Mouse (Mus musculus): ENCODE measurements around the gene Gm10642. TPM values are rescaled to one million over a fixed set of nuclear protein-coding genes. Genes with fewer than 3 reads are reported as not detected.
A peak's percentile ranks its signal among the peaks of the same experiment; 100 is the strongest.

The Gm10642 gene
- polyA plus RNA-seq, 1 experiment from 2014 or later = 2.6 TPM

DNA sequence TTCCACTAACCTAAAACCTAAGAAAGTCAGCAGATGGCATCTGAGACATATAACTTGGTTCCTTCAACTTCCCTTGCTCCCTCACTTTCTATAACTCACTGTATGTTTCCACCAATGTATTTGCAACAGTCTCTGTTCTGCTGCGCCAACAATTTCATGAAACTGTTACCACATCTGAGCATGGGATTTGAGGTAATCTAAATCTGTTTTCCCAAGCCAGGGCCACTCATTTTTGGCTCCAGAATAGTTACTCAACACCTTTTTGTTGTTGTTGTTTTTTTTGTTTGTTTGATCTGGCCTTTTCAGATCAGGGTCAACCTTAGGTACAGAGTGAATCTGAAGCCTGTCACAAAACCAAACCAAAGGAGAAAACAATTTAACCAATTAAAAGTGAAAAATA lies 5.1 kb upstream of the Gm10642 start:
- Histone ChIP-seq H3K9me3 (ENCODE audit: low read length) (no peaks in the 10 kb centered on the region), H3K27ac (ENCODE audit: low read depth) (no peak overlapping the region), H3K4me2 (ENCODE audit: low read depth, low read length) (no peak overlapping the region), H3K27me3 (ENCODE audit: insufficient read depth, low read length) (no peaks in the 10 kb centered on the region), H3K36me3 (replicated peaks; ENCODE audit: insufficient read depth, low read length) (peaks cover 26% of the 10 kb centered on the region), H3K4me1 (ENCODE audit: insufficient read depth) (peaks cover 31% of the 10 kb centered on the region), H3K9ac (replicated peaks) (no peak overlapping the region), H3K4me3 (ENCODE audit: low read depth, low read length) (no peak overlapping the region)
- TF ChIP-seq EP300 (IDR thresholded peaks at IDR 0.05; ENCODE audit: low read depth) (no peak), CTCF (IDR thresholded peaks at IDR 0.05; ENCODE audit: low read depth) (no peak)
- WGBS (ENCODE audit: insufficient replicate concordance) = 89% methylated on average over 1 of the region's 1 CpGs
- DNase-seq (no peak), ATAC-seq (no peak)

DNA sequence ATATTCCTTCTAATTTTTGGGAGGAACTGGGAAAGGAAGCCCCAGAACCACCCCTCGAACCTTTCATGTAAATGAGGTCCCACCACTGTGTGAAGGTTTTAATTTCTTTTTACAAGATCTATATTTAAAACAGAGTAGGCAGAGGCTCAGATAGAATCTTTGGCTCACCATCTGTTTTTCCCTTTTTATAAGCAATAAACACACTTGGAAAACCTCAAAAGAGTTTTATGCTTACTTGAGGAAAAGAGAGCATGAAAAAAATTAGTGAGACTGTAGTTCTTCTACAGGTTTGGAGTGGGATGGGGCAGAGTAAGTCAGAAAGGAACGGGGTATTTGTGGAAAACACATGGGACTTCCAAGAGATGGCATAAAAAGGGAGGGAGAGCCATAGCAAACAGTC lies 3.8 kb upstream of the Gm10642 start:
- H3K4me3 ChIP-seq (ENCODE audit: low read depth, low read length) = no peak overlapping the region
- H3K36me3 ChIP-seq (replicated peaks; ENCODE audit: insufficient read depth, low read length) = peaks cover 26% of the 10 kb centered on the region
- peaks cover 31% of the 10 kb centered on the region for H3K4me1 ChIP-seq (ENCODE audit: insufficient read depth)
- WGBS (ENCODE audit: insufficient replicate concordance) = 74% methylated on average over 2 of the region's 2 CpGs
- DNase-seq (no peak), ATAC-seq (no peak)
- no peaks in the 10 kb centered on the region for H3K27me3 ChIP-seq (ENCODE audit: insufficient read depth, low read length)
- no peaks in the 10 kb centered on the region for H3K9me3 ChIP-seq (ENCODE audit: low read length)
- H3K27ac ChIP-seq (ENCODE audit: low read depth) = no peak overlapping the region
- H3K4me2 ChIP-seq (ENCODE audit: low read depth, low read length) = peak overlapping the region; percentile 90
- no peak overlapping the region for H3K9ac ChIP-seq (replicated peaks)
- TF ChIP-seq EP300 (IDR thresholded peaks at IDR 0.05; ENCODE audit: low read depth) (no peak), CTCF (IDR thresholded peaks at IDR 0.05; ENCODE audit: low read depth) (no peak)

DNA sequence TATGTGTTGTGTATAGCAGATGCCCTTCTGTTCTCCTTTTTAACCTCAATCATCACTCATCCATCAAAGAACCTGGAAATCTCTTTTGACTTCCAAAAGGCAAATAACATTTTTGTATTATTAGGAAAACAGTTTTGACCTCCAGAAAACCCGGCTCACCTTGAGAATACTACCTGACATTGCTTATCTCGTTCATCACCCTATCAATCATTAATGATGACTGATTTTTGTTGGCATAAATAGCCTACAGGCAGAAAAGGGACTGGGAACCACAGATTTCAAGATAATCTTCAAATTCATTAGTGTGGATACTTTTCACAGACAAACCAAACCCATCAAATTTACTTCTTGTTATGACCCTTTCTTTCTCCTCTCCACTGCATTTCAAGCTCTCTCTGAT lies 2.2 kb upstream of the Gm10642 start:
- Histone ChIP-seq H3K36me3 (replicated peaks; ENCODE audit: insufficient read depth, low read length) (peaks cover 19% of the 10 kb centered on the region), H3K27ac (ENCODE audit: low read depth) (peak overlapping the region; percentile 77), H3K4me2 (ENCODE audit: low read depth, low read length) (peak overlapping the region; percentile 90), H3K27me3 (ENCODE audit: insufficient read depth, low read length) (no peaks in the 10 kb centered on the region), H3K9me3 (ENCODE audit: low read length) (no peaks in the 10 kb centered on the region), H3K4me3 (ENCODE audit: low read depth, low read length) (peak overlapping the region; percentile 99), H3K4me1 (ENCODE audit: insufficient read depth) (peaks cover 31% of the 10 kb centered on the region), H3K9ac (replicated peaks) (peak overlapping the region; percentile 46)
- whole genome bisulfite sequencing (ENCODE audit: insufficient replicate concordance) = 57% methylated on average over 2 of the region's 2 CpGs
- DNase-seq (no peak), ATAC-seq (no peak)
- TF ChIP-seq CTCF (IDR thresholded peaks at IDR 0.05; ENCODE audit: low read depth) = no peak
- TF ChIP-seq EP300 (IDR thresholded peaks at IDR 0.05; ENCODE audit: low read depth) = no peak

DNA sequence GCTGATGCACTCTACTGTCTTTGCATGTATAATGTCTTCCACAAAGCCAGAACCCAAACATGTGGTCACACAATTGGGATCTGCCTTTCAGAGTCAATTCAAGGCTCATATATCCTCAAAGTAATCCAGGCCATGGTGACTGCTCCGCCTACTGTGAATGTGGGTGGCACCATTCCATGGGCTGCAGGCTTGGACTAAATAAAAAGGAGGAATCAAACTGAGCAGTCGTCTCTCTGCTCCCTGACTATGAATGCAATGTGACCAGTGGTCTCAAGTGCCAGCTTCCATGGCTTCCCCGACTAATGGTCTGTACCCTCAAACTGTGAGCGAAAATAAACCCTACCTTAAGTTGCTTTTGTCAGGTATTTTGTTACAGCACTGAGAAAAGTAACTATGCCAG lies 1.6 kb upstream of the Gm10642 start:
- WGBS (ENCODE audit: insufficient replicate concordance) = 74% methylated on average over 4 of the region's 4 CpGs
- peaks cover 13% of the 10 kb centered on the region for H3K36me3 ChIP-seq (replicated peaks; ENCODE audit: insufficient read depth, low read length)
- H3K4me3 ChIP-seq (ENCODE audit: low read depth, low read length) = peak overlapping the region; percentile 99
- ATAC-seq = no peak
- DNase-seq = peak; percentile 21
- H3K9me3 ChIP-seq (ENCODE audit: low read length) = no peaks in the 10 kb centered on the region
- H3K27ac ChIP-seq (ENCODE audit: low read depth) = peak overlapping the region; percentile 77
- H3K27me3 ChIP-seq (ENCODE audit: insufficient read depth, low read length) = no peaks in the 10 kb centered on the region
- H3K4me1 ChIP-seq (ENCODE audit: insufficient read depth) = peaks cover 31% of the 10 kb centered on the region
- peak overlapping the region; percentile 90 for H3K4me2 ChIP-seq (ENCODE audit: low read depth, low read length)
- H3K9ac ChIP-seq (replicated peaks) = peak overlapping the region; percentile 46
- TF ChIP-seq EP300 (IDR thresholded peaks at IDR 0.05; ENCODE audit: low read depth) (no peak), CTCF (IDR thresholded peaks at IDR 0.05; ENCODE audit: low read depth) (no peak)

GRCm38 (mm10) chr9:70655764-70656129 lies 304 bp upstream of the Gm10642 start:
- no peak for TF ChIP-seq EP300 (IDR thresholded peaks at IDR 0.05; ENCODE audit: low read depth)
- TF ChIP-seq CTCF (IDR thresholded peaks at IDR 0.05; ENCODE audit: low read depth) = no peak
- Histone ChIP-seq H3K4me3 (ENCODE audit: low read depth, low read length) (peak overlapping the region; percentile 99), H3K9me3 (ENCODE audit: low read length) (no peaks in the 10 kb centered on the region), H3K27me3 (ENCODE audit: insufficient read depth, low read length) (no peaks in the 10 kb centered on the region), H3K4me2 (ENCODE audit: low read depth, low read length) (peak overlapping the region; percentile 90), H3K4me1 (ENCODE audit: insufficient read depth) (peaks cover 29% of the 10 kb centered on the region), H3K27ac (ENCODE audit: low read depth) (peak overlapping the region; percentile 100), H3K36me3 (replicated peaks; ENCODE audit: insufficient read depth, low read length) (peaks cover 7% of the 10 kb centered on the region; the same call in 1 of the 2 replicates), H3K9ac (replicated peaks) (peak overlapping the region; percentile 100)
- DNase-seq = no peak
- no peak for ATAC-seq
- WGBS (ENCODE audit: insufficient replicate concordance) = 32% methylated on average over 2 of the region's 2 CpGs

DNA sequence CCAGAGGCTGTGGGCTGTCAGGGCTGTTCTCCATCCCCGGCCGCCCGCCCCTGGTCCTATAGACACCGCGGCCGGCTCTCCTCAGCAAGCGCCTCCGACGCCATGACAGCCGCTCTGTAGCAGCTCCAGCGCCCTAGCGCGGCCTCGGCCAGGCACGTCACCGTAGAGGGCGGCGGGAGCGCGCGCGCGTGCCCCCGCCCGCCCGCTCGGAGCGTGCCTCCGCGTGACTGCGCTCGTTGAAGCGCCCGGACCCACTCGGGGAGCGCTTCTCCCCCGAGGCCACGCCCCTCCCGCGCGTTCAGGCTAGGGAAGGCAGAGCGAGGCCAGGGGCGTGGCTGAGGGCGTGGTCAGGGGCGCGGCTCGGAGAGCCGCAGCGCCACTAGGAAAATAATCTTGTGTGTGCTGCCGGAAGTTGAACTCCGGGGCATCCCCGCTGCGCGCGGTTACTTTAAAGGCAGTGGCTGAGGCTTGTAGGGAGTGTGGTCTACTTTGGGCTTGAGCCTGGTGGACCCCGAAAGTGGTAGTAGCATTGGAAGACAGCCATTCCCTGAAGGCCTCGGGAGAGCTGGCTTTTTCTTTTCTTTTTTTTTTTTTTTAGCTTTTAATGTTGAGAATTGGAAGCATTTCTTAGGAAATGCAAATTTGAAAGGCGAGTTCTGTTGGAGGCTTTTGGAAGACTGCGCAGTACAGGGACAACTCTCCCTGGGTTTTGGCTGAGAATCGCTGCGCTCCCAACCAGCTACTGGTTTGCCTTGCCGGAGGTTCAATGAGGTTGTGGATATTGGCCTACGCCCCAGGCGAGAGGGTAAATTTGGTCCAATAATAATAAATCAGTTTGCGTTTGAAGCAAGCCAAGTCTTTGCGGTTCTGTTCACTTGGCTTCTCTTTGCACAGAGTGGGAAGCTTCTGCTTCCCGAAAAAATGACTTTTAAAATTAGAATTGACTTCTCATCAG lies 1.2 kb downstream of the Gm10642 start, which contains the start of gene Mindy2:
Mindy2 (minus strand) TSS at position 162 of the 955 bp plus-strand sequence.
- peak; percentile 100 for DNase-seq
- Histone ChIP-seq H3K27me3 (ENCODE audit: insufficient read depth, low read length) (no peaks in the 10 kb centered on the region), H3K4me2 (ENCODE audit: low read depth, low read length) (peak within 1 kb of the TSS; percentile 90), H3K9me3 (ENCODE audit: low read length) (no peaks in the 10 kb centered on the region), H3K36me3 (replicated peaks; ENCODE audit: insufficient read depth, low read length) (peaks cover 7% of the 10 kb centered on the region; the same call in 1 of the 2 replicates), H3K4me3 (ENCODE audit: low read depth, low read length) (peak within 1 kb of the TSS; percentile 99), H3K9ac (replicated peaks) (peak within 1 kb of the TSS; percentile 100), H3K27ac (ENCODE audit: low read depth) (peak within 1 kb of the TSS; percentile 100), H3K4me1 (ENCODE audit: insufficient read depth) (peaks cover 26% of the 10 kb centered on the region)
- 1% methylated on average over 53 of the region's 67 CpGs for WGBS (ENCODE audit: insufficient replicate concordance)
- TF ChIP-seq EP300 (IDR thresholded peaks at IDR 0.05; ENCODE audit: low read depth) (peak; percentile 33; the same call in 1 of the 2 replicates), CTCF (IDR thresholded peaks at IDR 0.05; ENCODE audit: low read depth) (no peak)
- ATAC-seq = peak; percentile 94

Measured in liver, postnatal 0 days (tissue).